Mouse (Mus musculus) layer of hippocampus, adult 11-12 months (tissue): ENCODE measurements around the gene Mettl7a1.
"Not testable (repeated sequence)": the region's sequence is repeated elsewhere in the genome, so short reads cannot be mapped to it uniquely, and the experiment has no call there.

Experiments used
- DNase-seq: peaks from one replicate; pipeline ENCODE4 v3.0.0; 2022; ENCODE audit warnings: low spot score

Mettl7a1 gene

DNA sequence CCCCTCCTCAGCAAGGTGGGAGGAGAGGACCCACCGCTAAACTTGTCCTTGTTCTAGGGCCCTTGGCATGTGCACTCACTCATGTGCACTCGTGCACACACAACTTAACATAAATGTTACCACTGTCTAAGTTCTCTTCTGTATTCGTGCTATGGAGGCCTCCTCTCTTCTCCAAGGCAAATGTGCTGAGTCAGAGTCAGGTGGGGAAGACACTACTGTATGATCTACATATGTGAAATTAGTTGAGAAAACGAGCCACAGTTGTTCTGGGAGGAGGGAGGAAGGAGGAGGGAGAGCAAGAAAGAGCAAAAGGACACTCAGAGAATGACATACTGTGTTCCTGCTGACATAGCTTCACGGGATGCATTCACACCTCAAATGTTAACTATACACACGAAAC lies 3.4 kb upstream of the Mettl7a1 start:
- DNase-seq, result no peak

DNA sequence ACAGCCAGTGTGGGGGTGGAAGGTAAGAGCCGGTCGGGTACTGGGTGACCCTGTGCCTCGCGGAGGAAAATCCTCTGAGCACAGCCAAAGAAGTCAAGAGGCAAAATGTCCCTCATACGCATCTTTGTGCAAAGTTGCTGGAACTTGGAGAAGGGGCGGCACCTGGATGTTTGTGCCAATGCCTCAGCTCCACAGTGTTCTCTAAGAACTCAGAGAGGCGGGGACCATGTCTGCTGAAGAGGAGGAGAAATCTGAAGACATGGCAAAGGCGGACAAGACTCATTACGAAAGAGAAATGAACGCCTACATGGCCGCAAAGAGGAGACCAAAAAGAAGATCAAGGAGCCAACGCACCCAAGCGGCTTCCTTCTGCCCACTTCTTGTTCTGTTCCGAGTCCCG lies 2.4 kb upstream of the Mettl7a1 start:
- DNase-seq, result no peak

DNA sequence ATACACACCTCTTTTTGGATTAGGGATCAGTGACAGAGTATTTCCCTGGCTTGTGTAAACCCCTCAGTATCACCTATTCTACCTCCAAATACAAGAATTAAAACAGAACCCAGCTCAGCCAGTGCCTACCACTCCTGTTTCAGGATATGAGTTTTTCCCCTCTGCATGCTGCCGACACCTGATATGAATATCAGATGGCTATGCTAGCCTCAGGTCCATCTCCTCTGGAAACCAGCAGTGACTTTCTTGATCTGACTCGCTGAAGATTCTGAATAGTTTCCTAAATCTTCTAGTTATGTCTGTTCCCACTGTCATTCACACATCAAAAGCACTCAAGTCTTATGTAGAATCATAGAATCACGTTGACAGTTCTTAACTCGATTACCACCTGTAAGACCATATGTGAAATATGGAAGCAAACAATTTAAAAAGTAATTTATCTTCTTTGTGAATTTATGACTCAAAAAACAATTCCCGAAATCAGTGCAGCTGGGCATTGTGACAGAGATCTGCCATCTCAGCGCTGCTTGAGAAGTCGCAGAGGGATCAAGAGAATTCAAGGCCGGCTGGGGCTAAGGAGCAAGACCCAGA lies 417 bp upstream of the Mettl7a1 start:
- DNase-seq, result peak; percentile 16

DNA sequence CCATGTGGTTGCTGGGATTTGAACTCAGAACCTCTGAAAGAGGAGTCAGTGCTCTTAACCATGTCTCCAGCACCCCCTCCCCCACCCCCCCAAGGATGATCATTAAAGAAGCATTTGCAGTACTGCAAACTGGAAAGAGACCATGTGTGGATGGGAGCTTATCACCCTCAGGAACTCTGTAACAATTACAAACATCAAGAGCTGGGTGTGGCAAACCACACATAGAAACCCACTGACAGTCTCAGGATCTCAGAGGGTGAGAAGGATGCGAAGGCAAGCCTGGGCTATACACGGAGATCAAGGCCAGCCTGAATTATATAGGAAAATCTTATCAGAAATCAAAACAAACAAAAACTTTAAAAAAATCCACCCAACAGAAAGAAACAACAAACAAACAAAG lies 2.3 kb downstream of the Mettl7a1 start:
- DNase-seq, result no peak

DNA sequence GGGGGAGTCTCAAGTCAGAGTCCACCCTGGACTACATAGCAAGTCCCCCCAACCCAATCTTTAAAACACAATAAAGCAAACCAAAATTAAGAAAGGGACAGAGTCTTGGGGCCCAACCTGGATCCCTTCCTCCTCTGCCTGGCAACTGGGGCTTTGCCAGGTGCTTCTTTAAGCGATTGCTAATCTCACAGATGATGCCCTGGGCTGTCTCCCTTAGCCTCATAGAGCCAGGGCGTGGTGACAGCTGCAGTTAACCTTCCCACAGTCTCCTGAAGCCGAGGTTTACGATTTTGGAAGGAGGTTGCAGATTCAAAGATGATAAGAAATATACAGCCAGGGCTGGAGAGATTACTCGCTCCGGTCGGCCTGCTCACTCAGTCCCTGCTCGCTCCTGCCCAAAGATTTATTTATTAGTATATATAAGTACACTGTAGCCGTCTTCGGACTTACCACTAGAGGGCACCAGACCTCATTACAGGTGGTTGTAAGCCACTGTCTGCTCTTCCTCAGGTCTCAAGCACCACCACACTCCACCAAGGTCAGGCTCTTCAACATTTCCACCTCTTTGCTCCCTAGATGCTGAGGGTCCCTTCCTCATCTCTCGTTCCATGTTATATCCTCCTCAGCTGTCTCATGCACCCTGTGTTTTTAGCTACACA lies 3.6 kb downstream of the Mettl7a1 start:
- peak; percentile 39 for DNase-seq

DNA sequence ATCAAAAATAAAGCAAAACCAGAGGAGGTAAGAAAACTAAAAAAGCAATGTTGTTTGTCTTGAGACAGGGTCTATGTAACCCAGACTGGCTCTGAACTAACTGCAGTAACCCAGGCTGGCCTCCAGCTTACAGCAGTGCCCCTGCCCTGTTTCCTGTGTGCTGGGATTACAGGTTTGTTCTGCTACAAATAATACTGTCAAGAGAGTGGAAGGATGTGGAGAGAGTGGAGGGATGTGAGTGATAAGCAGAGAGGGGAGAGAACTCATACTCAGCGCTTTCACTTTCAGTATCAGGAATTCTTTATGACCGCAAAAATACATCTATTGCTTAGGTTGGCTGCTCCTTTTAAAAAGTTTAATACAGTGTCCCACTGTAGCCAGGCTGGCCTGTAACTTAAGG lies 8.4 kb downstream of the Mettl7a1 start:
- DNase-seq, result no peak

DNA sequence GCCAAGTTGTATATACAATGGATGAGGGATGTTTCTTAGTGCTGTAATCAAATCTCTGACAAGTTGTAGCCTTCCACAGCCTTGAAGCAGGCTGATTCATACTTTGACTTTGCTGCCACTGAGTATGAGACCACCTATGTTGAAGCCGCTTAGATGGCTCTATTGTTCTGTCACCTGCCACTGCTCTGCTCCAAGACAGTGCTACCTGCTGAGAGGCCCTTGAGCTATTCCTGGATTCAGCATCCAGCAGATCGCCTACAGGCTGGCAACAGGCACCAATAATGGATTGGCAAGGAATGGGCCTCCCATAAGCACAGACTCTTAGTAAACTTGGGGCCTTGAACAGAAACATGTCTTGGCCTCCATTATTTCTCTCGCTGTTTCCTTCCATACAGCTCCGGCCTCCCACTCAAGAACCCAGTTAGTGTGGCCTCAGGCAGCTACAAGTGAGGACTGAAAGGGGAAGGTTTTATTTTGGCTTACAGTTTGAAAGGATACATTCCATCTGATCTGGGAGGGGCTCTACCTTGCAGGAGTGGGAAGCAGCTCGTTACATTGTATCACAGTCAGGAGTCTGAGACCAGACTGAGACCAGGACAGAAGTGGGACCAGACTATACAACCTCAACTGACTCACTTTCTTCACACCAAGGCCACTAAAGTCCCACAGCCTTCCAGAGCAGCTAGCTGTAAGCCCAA lies 10.7 kb downstream of the Mettl7a1 start:
- no peak for DNase-seq

DNA sequence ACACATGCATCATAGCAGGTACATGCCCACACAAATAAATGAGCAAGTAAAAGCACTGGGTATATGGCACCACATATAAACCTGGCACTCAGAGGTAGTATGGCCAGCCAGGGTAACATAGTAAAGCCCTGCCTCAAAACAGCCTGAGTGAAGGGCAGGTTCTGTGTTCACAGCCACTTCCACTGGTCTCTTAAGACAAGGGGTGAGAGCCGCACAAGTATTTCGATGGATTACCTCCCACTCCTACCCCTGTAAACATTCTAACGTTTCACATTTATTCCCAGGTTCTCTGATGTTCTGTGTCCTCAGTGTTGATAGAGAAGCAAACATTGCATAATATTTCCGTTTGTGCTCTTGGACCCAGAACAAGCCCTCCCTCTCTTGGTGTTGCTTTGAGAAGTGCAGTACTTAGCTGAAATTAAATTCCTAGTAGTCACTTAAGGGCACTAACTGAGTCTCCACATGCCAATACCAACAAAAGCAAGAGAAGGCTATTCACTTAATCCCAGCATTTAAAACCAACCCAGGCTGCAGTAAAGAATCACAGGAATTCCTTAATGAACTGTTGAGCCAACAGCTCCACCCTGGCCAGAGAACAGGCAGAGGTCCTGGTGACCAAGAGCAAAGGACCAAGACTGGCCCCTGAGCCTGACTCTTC lies 14.2 kb downstream of the Mettl7a1 start:
- not testable (repeated sequence) for DNase-seq

DNA sequence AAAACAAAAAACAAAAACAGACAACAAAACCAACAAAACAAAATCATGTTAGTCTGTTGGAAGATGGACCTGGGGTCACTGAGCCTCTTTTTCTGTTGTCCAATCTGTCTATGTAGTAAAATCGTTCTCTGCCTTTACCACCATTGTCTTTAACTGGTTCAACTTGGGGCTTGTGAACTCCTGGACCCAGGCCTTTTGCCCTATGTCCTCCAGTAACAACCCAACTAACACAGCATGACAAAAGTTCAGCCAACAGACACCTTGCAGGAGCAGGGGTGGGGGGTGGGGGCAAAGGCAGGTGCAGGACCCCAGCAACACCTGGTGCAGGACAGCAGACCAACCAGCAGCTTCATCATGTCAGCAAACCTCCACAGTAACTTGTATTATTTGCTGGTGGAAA lies 15.9 kb downstream of the Mettl7a1 start:
- no peak for DNase-seq

DNA sequence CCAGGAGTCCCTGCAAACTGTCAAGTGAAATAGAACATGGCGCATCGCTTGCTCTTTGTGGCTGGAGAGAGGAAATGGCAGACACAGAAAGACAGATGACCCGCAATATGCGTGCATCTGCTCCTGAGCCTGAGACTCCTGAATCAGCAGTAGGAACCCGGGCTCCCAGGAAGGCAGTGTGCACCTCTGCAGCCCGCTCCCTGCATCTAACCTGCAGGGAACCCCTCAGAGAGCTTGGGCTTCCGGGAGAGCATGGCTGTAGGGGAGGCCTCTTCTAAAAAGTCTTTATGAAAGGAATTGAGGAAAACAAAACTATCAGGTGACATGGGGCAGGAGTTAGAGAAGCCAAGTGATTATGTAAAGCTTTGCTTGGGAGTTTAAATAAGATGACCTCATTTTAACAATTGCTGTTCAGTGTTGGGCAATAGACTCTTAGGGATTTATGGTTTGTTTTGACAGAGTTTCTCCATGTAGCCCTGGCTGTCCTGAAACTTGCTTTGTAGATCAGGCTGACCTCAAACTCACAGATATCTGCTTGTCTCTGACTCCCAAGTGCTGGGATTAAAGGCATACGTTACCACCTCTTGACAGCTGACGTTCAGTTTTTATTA lies 16.5 kb downstream of the Mettl7a1 start:
- DNase-seq, result no peak

DNA sequence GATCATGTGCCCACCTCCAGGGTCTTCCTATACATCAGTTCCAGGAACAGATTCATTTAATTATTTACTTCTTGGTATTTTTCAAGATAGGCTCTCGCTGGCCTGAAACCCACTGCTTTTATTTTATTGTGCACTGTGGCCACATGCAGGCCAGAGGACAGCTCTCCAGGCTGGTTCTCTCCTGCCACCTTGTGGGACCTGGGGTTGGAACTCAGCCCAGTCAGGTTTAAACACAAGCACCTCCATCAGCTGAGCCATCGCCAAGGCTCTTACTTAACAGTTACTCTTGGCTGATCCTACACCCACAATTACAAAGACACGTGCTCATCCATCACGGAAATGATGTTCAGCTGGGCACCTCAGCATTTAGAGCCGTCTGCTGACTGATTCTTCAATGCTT lies 17.2 kb downstream of the Mettl7a1 start:
- no peak for DNase-seq

DNA sequence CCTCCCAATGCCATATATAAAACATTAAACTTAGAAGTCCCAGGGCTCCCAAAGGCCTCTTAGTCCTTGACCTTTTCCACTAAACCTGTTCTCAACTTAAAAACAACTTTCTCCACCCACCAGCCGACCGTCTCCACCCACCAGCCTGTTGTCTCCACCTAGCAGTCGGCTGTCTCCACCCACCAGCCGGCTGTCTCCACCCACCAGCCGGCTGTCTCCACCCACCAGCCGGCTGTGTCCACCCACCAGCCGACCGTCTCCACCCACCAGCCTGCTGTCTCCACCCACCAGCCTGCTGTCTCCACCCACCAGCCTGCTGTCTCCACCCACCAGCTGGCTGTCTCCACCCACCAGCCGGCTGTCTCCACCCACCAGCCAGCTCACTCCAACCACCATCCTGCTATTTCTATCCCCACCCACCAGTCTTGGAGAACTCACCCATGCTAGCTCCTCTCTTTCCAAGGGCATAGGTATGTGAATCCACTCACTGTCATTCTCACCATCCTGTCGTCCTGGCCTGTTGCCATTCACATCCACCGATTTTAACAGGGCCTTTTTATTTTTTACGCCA lies 20.2 kb downstream of the Mettl7a1 start:
- no peak for DNase-seq

DNA sequence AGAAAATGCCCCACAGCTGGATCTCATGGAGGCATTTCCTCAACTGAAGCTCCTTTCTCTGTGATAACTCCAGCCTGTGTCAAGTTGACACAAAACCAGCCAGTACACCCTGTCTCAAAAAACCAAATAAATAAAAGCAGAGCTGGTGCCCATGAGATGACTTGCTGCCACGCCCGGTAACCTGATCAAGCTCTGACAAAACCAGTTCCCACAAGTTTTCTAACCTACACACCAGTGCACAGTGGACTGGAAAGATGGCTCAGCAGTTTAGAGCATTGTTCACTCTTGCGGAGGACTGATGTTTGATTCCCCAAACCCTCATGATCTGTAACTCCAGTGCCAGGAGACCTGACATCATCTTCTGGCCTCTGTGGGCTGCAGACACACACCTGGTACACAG lies 21.3 kb downstream of the Mettl7a1 start:
- DNase-seq, result no peak

DNA sequence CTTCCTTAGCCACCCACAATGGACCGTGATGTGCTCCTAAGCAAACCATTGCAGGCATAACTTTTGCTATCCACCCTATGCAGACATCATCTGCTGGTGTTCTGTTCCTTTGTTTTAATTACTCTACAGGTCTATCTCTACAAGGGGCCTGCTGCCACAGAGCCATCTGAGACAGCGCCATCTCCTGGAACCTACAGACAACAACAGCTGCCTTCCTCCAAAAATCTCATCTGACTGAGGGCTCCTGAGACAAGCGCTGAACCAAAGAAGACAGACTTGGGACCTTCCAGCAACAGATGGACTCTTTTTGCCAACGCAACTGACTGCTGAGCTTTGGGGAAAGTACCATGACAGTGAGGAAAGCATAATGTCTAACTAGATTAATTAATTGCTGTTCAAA lies 24.1 kb downstream of the Mettl7a1 start:
- DNase-seq, result not testable (repeated sequence)

DNA sequence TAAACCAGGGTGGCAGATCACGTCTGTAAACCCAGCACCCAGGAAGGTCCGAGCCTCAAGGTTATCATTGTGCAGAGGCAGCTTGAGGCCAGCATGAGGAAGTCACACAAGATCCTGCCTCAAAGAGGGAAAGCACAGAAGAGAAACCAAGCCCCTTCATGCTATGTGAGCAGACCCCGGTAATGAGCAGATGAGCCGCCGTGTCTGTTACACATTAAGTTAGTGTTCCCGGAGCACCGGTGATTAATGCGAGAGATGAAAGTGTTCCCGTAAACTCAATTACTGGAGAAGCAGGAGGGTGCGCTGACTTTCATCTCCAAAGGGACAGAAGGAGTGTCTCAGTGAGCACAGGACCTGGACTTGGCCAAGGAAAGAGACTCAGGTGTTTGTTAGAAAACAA lies 25.4 kb downstream of the Mettl7a1 start:
- not testable (repeated sequence) for DNase-seq

DNA sequence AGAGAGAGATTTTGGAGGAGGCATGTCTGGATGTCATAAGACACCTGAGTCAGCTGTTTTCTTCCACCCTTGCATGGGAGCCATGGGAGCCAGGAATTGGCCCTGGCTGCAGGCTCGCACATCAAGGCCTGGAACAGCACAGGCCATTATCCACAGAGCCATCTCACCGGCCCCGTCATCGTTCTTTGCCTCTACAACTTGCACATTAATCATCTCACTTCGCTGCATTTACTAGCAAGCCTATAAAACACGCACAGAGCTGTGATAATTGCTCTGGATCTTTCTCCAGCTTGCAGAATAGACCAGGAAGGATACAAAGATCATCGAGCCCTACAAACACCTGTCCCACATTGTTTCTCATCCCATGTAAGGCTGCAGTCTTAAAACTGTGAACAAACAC lies 26.8 kb downstream of the Mettl7a1 start:
- DNase-seq, result no peak

DNA sequence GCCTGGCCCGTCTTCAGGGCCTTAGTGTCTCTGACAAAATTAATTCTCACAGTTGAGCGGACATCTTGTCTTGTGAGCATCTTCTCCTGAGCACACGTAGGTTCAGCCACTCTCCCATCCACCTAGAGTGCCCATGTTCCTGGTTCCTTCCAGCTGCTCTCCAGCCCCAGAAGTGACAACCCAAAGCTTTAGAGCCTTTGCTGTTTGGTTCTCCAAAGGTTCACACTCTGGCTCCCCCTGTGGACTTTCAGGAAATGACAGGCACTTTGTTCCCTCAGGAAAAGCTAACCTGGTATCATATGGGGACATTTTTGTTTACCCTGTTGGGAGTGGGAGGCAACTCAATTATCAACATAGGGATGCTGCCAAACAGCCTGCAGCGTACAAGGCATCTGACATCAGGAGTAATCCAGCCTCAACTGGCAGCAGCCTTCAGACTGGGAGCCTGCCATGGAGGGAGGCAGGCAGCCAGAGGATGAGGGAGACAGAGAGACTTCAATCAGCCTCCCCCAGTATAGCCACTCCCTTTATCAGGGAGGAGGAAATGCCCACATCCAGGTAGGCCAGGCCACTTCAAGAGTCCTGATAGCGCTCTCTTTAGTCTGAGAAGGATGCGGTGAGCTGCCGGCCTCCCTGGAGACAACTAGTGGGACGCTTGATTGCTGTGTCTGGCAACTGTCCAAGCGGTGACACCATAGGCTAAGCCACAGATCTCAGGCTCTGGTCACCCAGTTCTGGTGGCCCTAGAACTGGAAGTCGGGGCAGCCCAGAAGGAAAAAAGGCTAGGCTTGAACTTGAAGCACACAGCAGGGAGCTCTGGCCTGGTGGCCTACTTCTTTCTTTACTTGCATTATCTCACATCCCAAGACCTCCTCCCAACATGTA lies 28.4 kb downstream of the Mettl7a1 start:
- peak; percentile 19 for DNase-seq

DNA sequence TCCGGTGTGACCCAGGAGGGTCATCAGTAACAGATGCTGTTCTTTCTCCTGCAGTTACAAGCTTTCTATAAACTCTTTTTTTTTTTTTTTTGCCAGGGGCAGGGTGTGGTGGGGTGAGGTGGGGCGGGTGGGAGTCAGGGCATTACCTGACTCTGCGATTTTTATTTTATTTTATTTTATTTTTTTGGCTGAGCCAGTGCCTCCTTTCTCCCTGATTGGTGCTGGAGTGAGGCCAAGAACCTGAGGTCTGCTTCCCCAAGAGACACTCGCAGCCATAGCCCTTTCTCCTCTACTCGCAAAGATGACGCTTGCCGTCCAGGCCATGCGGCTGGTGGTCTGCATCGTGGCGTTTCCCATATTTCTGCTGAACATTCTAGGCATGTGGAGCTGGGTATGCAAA lies 30.7 kb downstream of the Mettl7a1 start, which contains the start of gene Mettl7a3:
Gene Mettl7a3 (plus strand): TSS at position 301 of the 400 bp plus-strand sequence.
- DNase-seq, result no peak

DNA sequence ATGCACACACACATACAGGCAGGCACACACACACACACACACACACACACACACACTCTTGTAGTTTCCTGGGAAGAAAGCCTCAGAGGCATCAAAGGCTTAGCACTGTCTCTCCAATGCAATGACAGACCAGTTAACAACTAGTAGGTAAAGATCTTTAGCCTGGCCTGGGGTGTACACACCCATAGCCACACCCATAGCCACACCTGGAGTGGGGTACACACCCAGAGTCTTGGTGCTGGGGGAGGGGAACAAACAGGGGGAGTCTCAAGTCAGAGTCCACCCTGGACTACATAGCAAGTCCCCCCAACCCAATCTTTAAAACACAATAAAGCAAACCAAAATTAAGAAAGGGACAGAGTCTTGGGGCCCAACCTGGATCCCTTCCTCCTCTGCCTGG lies 33.4 kb downstream of the Mettl7a1 start:
- not testable (repeated sequence) for DNase-seq

DNA sequence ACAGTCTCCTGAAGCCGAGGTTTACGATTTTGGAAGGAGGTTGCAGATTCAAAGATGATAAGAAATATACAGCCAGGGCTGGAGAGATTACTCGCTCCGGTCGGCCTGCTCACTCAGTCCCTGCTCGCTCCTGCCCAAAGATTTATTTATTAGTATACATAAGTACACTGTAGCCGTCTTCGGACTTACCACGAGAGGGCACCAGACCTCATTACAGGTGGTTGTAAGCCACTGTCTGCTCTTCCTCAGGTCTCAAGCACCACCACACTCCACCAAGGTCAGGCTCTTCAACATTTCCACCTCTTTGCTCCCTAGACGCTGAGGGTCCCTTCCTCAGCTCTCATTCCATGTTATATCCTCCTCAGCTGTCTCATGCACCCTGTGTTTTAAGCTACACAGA lies 33.9 kb downstream of the Mettl7a1 start:
- peak; percentile 64 for DNase-seq
